Mouse (Mus musculus): ENCODE data around the gene Kcnd3. TPM values are rescaled to one million over a fixed set of nuclear protein-coding genes. Genes with fewer than 3 reads are reported as not detected.

Gene Kcnd3
- polyA plus RNA-seq, 2 experiments = 0.01 to 0.08 TPM

- TF ChIP-seq EP300 (IDR thresholded peaks at IDR 0.05; ENCODE audit: low read depth) = no peak; the same call in 1 of the 2 replicates
- no peak for TF ChIP-seq CTCF (IDR thresholded peaks at IDR 0.05; ENCODE audit: low read depth)
- 18% methylated on average over 5 of the region's 5 CpGs for WGBS (ENCODE audit: insufficient replicate concordance)
- H3K4me3 ChIP-seq (ENCODE audit: insufficient read depth in 1 of 2, low read depth in 2 of 2, low read length in 2 of 2) = peak overlapping the region; percentile 7 to 16; a peak in 2 of 4 replicates
- H3K9ac ChIP-seq (replicated peaks) = peak overlapping the region; percentile 36
- H3K4me1 ChIP-seq (replicated peaks; ENCODE audit: control insufficient read depth in 2 of 2, insufficient read depth in 2 of 2, low read length in 1 of 2) = peaks cover 55 to 56% of the 10 kb centered on the region in 2 experiments
- H3K27me3 ChIP-seq (ENCODE audit: control insufficient read depth, insufficient read depth, low read length) = peaks cover 19% of the 10 kb centered on the region
- no peaks in the 10 kb centered on the region for H3K36me3 ChIP-seq (replicated peaks; ENCODE audit: control insufficient read depth, insufficient read depth, low read depth)
- ATAC-seq (ENCODE audit: insufficient read depth) (0 out of 2 replicates have a peak, but pooled peaks have one; percentile 7), DNase-seq (ENCODE audit: low read depth in 3 of 3, low spot score in 3 of 3) (peak in 2 of 3 experiments; percentile 34 to 48)
- H3K4me2 ChIP-seq (ENCODE audit: low read depth) = peak overlapping the region; percentile 57
- no peaks in the 10 kb centered on the region for H3K9me3 ChIP-seq (ENCODE audit: control insufficient read depth, low read length)
- H3K27ac ChIP-seq = peak overlapping the region; percentile 32
These were observed 249.3 kb downstream of the Kcnd3 start for GRCm38 (mm10) chr3:105701399-105701798.

GRCm38 (mm10) chr3:105703571-105703970 lies 251.4 kb downstream of the Kcnd3 start:
- H3K9me3 ChIP-seq (ENCODE audit: control insufficient read depth, low read length) = no peaks in the 10 kb centered on the region
- DNase-seq (ENCODE audit: low read depth in 3 of 3, low spot score in 3 of 3) (no peak), ATAC-seq (ENCODE audit: insufficient read depth) (no peak)
- H3K27me3 ChIP-seq (ENCODE audit: control insufficient read depth, insufficient read depth, low read length) = peaks cover 18% of the 10 kb centered on the region
- peak overlapping the region; percentile 100 for H3K4me2 ChIP-seq (ENCODE audit: low read depth)
- H3K36me3 ChIP-seq (replicated peaks; ENCODE audit: control insufficient read depth, insufficient read depth, low read depth) = no peaks in the 10 kb centered on the region
- no peak overlapping the region for H3K9ac ChIP-seq (replicated peaks)
- no peak overlapping the region for H3K4me3 ChIP-seq (ENCODE audit: insufficient read depth in 1 of 2, low read depth in 2 of 2, low read length in 2 of 2)
- 58% methylated on average over 6 of the region's 6 CpGs for WGBS (ENCODE audit: insufficient replicate concordance)
- no peak overlapping the region for H3K27ac ChIP-seq
- peaks cover 44 to 48% of the 10 kb centered on the region in 2 experiments for H3K4me1 ChIP-seq (replicated peaks; ENCODE audit: control insufficient read depth in 2 of 2, insufficient read depth in 2 of 2, low read length in 1 of 2)
- no peak for TF ChIP-seq CTCF (IDR thresholded peaks at IDR 0.05; ENCODE audit: low read depth)
- no peak for TF ChIP-seq EP300 (IDR thresholded peaks at IDR 0.05; ENCODE audit: low read depth)

- H3K9ac ChIP-seq (replicated peaks) = peak within 1 kb of the TSS; percentile 67
- H3K36me3 ChIP-seq (replicated peaks; ENCODE audit: control insufficient read depth, insufficient read depth, low read depth) = no peaks in the 10 kb centered on the region
- H3K27me3 ChIP-seq (ENCODE audit: control insufficient read depth, insufficient read depth, low read length) = peaks cover 18% of the 10 kb centered on the region
- DNase-seq (ENCODE audit: low read depth in 3 of 3, low spot score in 3 of 3) = peak; percentile 73 to 74 (median 73)
- H3K27ac ChIP-seq = peak within 1 kb of the TSS; percentile 16; the same call in 1 of the 2 replicates
- no peak for TF ChIP-seq EP300 (IDR thresholded peaks at IDR 0.05; ENCODE audit: low read depth)
- TF ChIP-seq CTCF (IDR thresholded peaks at IDR 0.05; ENCODE audit: low read depth) = no peak
- peak within 1 kb of the TSS; percentile 63 to 66 for H3K4me3 ChIP-seq (ENCODE audit: insufficient read depth in 1 of 2, low read depth in 2 of 2, low read length in 2 of 2)
- peak; percentile 93 for ATAC-seq (ENCODE audit: insufficient read depth)
- peak within 1 kb of the TSS; percentile 100 for H3K4me2 ChIP-seq (ENCODE audit: low read depth)
- peaks cover 38 to 40% of the 10 kb centered on the region in 2 experiments for H3K4me1 ChIP-seq (replicated peaks; ENCODE audit: control insufficient read depth in 2 of 2, insufficient read depth in 2 of 2, low read length in 1 of 2)
- no peaks in the 10 kb centered on the region for H3K9me3 ChIP-seq (ENCODE audit: control insufficient read depth, low read length)
- WGBS (ENCODE audit: insufficient replicate concordance) = 5% methylated on average over 41 of the region's 43 CpGs
These were observed 252.2 kb downstream of the Kcnd3 start, which contains the start of gene Inka2 for GRCm38 (mm10) chr3:105704031-105705008. Gene Inka2 (plus strand): TSS chr3:105704599.

GRCm38 (mm10) chr3:105705061-105705549 lies 253.0 kb downstream of the Kcnd3 start:
- no peaks in the 10 kb centered on the region for H3K9me3 ChIP-seq (ENCODE audit: control insufficient read depth, low read length)
- H3K36me3 ChIP-seq (replicated peaks; ENCODE audit: control insufficient read depth, insufficient read depth, low read depth) = no peaks in the 10 kb centered on the region
- peaks cover 30 to 33% of the 10 kb centered on the region in 2 experiments for H3K4me1 ChIP-seq (replicated peaks; ENCODE audit: control insufficient read depth in 2 of 2, insufficient read depth in 2 of 2, low read length in 1 of 2)
- peak overlapping the region; percentile 67 for H3K9ac ChIP-seq (replicated peaks)
- H3K4me2 ChIP-seq (ENCODE audit: low read depth) = peak overlapping the region; percentile 100
- peaks cover 18% of the 10 kb centered on the region for H3K27me3 ChIP-seq (ENCODE audit: control insufficient read depth, insufficient read depth, low read length)
- H3K4me3 ChIP-seq (ENCODE audit: insufficient read depth in 1 of 2, low read depth in 2 of 2, low read length in 2 of 2) = peak overlapping the region; percentile 63 to 66
- peak; percentile 39 for ATAC-seq (ENCODE audit: insufficient read depth)
- no peak for DNase-seq (ENCODE audit: low read depth in 3 of 3, low spot score in 3 of 3)
- no peak overlapping the region for H3K27ac ChIP-seq
- no peak for TF ChIP-seq EP300 (IDR thresholded peaks at IDR 0.05; ENCODE audit: low read depth)
- no peak for TF ChIP-seq CTCF (IDR thresholded peaks at IDR 0.05; ENCODE audit: low read depth)
- WGBS (ENCODE audit: insufficient replicate concordance) = under 1% methylated on average over 28 of the region's 28 CpGs

GRCm38 (mm10) chr3:105705561-105705960 lies 253.4 kb downstream of the Kcnd3 start:
- H3K27ac ChIP-seq = no peak overlapping the region
- no peak for DNase-seq (ENCODE audit: low read depth in 3 of 3, low spot score in 3 of 3)
- WGBS (ENCODE audit: insufficient replicate concordance) = 33% methylated on average over 3 of the region's 3 CpGs
- H3K36me3 ChIP-seq (replicated peaks; ENCODE audit: control insufficient read depth, insufficient read depth, low read depth) = no peaks in the 10 kb centered on the region
- no peak for TF ChIP-seq CTCF (IDR thresholded peaks at IDR 0.05; ENCODE audit: low read depth)
- TF ChIP-seq EP300 (IDR thresholded peaks at IDR 0.05; ENCODE audit: low read depth) = no peak
- no peak for ATAC-seq (ENCODE audit: insufficient read depth)
- H3K9ac ChIP-seq (replicated peaks) = peak overlapping the region; percentile 67
- peaks cover 26 to 28% of the 10 kb centered on the region in 2 experiments for H3K4me1 ChIP-seq (replicated peaks; ENCODE audit: control insufficient read depth in 2 of 2, insufficient read depth in 2 of 2, low read length in 1 of 2)
- H3K27me3 ChIP-seq (ENCODE audit: control insufficient read depth, insufficient read depth, low read length) = peaks cover 18% of the 10 kb centered on the region
- H3K9me3 ChIP-seq (ENCODE audit: control insufficient read depth, low read length) = no peaks in the 10 kb centered on the region
- H3K4me3 ChIP-seq (ENCODE audit: insufficient read depth in 1 of 2, low read depth in 2 of 2, low read length in 2 of 2) = peak overlapping the region; percentile 63 to 66; a peak in 3 of 4 replicates
- H3K4me2 ChIP-seq (ENCODE audit: low read depth) = peak overlapping the region; percentile 100
